Mouse (Mus musculus): ENCODE data around the gene Cap1.
"Not testable (repeated sequence)": the region's sequence is repeated elsewhere in the genome, so short reads cannot be mapped to it uniquely, and the experiment has no call there.

Gene Cap1

DNA sequence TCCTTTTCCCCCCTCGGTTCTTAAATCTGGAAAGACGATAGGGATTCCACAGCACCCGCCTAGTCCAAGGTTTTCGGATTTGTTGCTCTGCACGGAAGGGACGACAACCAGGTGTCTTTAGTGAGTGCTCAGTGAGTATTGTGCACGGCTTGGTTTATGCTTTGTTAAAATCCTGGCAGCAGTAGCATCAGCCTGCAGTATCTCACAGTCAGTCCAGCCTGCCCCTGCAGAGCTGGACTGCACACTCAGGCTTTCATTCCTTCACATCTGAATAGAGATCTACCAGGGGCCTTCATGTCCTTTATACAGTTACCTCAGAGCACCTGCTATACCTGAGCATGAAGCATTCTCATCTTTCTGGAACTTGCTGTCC, 49.5 kb downstream of the Cap1 start:
- no peak for DNase-seq

DNA sequence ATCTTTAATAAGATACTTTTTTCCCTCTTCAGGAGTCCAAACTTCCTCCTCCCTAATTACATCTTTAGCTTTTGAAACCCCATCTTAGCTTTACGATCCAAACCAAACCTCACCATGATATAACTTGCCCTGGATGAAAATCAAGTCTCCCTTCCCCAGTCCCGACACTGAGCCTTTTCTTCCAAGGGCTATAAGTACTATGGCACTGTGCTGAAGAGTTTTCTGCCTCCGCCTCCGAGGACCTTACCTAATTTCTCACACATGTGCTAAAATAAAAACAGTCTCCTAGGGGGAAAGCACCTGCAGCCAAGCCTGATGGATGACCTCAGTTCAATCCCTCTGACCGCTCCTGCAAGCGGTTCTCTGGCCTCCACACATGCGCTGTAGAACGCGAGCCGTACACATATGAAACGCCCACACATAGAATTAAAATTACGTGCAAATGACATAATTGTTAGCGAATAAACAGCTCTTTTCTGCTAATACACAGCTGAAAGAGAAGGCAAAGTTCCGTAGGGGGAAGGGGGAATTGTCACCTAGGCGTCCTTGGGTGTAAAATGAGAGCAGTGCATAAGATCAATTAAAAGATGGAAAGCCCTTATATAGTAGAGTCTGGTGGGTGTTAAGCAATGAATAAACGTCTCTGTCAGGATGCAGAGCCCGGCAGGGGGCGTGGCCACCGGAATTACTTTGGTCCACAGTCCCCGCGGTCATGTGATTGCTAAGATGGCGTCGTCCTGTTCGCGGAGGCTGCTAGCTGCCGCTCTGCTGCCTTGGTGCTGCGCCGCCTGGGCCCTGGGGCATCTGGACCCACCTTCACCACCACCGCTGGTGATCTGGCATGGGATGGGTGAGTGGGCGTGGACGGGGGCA, 50.1 kb downstream of the Cap1 start, which contains the start of gene Ppt1:
Ppt1 (plus strand) TSS at position 713 of the 873 bp plus-strand sequence.
- DNase-seq, result peak; percentile 90 to 95

DNA sequence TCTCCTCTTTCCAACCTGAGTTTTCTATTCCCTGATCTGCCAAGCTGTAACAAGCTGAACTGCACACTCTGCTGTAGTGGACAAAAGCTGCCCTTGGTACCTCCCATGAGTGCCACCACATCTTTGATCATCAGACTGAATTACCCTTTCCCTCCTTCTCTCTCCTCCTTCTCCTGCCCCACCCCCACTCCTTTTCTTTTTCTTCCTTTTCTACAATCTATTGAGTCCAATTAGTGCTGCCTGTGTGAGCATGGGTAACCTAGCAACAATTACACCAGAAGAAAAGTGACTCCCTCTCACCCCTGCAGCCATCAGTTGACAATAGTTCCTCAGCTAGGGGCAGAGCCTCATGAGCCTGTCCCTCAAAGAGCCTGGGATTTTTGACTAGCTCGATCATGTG, 54.0 kb downstream of the Cap1 start:
- DNase-seq, result no peak

DNA sequence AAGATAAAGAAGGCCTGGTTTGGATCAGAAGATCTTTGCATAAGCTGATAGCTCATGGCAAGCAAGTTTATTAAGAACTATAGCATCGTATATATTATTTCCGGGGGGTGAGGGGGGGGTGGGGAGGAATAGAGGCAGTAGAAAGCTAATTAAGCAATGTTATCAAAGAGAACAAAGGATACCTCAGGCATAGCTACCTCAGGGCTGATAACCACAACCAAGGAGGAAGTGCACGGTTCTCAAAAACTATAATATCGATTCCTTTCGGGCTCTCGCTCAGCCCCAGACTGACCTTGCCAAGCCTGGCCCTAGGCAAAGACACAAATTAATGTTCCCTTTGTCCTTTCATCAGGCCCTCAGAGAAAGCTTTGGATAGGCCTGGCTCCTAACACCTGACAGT, 56.5 kb downstream of the Cap1 start:
- no peak for DNase-seq

DNA sequence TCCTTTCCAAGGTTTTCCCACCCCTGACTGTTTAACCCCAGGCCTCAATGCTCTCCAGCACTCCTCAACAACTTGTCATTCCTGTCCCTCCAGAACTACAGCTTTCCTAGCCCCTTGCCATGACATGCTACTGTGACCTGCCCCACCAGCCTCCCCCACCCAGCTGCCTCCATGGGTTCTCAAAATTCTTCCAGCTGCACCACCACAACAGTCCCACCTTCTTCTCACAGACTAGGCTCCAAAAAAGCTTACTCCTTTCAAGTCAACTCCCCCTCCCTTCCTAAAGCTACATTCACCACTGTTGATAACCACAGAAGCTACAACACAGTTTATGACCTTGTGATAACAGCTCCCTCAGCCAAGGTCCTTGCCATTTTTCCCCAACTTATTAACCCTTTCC, 58.2 kb downstream of the Cap1 start:
- no peak for DNase-seq

DNA sequence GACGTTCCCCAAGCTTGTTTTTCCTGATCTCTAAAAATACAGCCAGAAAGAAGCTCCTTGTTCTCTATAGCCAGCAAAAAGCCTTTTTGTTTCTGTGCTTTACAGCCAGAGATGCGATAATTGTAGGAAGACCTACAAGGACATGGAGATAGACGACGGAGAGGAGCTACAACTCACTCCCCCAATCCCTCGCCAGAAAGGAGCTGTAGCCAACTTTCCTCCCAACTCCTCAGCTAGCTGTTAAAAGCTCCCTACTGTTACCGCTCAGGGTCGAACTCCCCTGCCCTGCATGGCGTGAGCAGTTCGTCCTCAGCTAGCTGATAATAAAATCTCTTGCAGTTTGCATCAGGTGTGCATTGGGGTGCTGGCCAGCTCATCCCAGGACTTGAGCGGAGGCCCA, 64.9 kb downstream of the Cap1 start:
- DNase-seq, result not testable (repeated sequence)

DNA sequence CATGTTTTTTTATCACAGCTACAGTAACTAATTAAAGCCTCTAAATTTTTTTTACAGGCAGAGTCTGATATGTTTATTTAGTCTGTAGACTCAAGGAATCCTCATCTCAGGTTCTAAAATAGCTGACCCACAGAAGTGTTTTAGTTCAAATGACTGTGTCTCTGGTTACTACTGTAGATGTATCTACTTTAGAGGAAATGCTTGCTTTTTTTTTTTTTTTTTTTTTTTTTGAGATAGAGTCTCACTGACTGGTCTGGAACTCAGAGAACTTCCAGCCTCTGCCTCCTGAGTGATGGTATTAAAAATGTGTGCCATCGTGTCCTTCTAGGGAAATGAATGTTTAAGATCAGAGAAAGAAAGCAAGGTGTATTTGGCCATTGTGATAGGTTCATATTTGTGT, 69.7 kb downstream of the Cap1 start:
- no peak for DNase-seq

DNA sequence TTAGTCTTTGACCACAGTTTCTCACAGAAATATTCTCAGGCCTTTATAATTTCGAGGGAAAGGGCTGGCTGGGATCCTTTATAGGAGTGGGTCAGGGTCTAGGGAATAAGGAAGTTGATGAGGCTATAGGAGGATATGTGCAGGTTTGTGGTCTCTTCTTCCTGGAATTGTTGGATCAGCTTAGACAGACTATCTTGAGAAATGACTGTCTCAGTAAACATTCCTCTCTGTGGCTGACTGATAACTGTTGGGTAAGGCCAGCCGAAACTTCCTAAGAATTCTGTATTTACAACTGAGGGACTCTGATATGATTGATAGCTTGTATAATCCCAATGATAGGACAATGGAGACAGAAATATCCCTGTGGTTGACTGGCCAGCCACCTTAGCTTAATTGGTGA, 74.0 kb downstream of the Cap1 start:
- no peak for DNase-seq

DNA sequence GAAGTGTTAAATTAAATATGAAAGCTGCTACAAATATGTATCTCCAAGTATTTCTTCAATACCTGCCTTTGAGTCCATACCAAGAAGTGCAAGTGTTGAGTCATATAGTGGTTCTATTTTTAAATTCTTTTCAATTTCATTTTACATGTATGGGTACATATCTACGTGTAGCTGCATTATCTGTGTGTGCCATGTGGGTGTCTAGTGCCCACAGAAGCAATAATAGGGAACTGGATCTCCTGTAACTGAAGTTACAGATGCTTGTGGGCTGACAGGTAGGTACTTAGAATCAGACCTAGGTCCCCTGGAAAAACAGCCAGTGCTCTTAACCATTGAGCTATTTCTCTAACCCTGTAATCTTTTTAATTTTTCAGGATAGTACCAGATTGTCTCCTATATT, 74.7 kb downstream of the Cap1 start:
- DNase-seq, result no peak

All from cerebellum, postnatal 25 days (tissue).